Mouse (Mus musculus): ENCODE data around the gene Emc8. TPM values are rescaled to one million over a fixed set of nuclear protein-coding genes. Genes with fewer than 3 reads are reported as not detected.
A peak's percentile ranks its signal among the peaks of the same experiment; 100 is the strongest.

Gene Emc8
- polyA plus RNA-seq, 1 experiment: 109 TPM

GRCm38 (mm10) chr8:120666807-120667470 lies 1.4 kb downstream of the Emc8 start:
- H3K36me3 ChIP-seq (ENCODE audit: control insufficient read depth, insufficient read depth, low read length): peaks cover 22% of the 10 kb centered on the region
- H3K27ac ChIP-seq (ENCODE audit: insufficient read depth, low read depth, low read length): no peak overlapping the region
- peaks cover 10% of the 10 kb centered on the region for H3K4me1 ChIP-seq (ENCODE audit: control insufficient read depth, insufficient read depth, insufficient read length, low read length)
- 5% methylated on average over 17 of the region's 17 CpGs for WGBS
- H3K27me3 ChIP-seq (ENCODE audit: control insufficient read depth, insufficient read depth, low read length): no peaks in the 10 kb centered on the region
- TF ChIP-seq CTCF (IDR thresholded peaks at IDR 0.05; ENCODE audit: extremely low read depth, insufficient read length, insufficient replicate concordance, low read depth, low read length): no peak
- TF ChIP-seq POLR2A (IDR thresholded peaks at IDR 0.05; ENCODE audit: low read depth, low read length): no peak
- H3K4me3 ChIP-seq (ENCODE audit: low read depth, low read length): peak overlapping the region; percentile 91

DNA sequence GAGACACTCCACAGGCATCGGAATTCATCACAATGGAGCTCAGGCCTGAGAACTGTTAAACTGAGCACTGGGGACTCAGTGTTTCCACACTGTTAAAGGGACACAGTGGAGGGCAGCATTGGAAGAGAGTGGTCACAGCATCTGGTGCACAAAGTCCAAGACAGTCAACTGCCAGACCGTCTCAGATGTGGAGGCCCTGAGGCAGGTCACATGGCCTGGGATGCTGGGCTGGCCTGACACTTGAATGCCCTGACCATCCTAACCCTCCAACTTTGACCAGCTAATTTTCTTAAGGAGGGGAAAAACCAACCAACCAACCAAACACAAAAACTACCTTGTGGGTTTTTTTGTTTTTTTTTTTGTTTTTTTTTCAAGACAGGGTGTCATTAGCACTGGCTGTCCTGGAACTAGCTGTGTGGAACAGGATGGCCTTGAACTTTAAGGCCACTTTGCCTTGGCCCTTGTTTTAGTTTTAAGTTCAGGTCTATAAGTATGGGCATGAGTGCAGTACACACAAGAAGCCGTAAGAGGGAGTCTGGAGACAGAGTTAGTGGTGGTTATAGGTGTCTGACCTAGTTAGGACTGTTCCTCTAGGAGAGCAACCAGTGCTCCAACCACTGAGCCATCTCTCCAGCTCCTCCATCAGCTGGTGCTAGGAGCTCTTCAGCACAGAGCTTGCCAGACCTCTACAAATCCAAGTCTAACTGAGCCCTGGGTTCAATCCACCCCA lies 2.5 kb downstream of the Emc8 start:
- Histone ChIP-seq H3K27ac (ENCODE audit: insufficient read depth, low read depth, low read length) (no peak overlapping the region), H3K4me3 (ENCODE audit: low read depth, low read length) (no peak overlapping the region), H3K36me3 (ENCODE audit: control insufficient read depth, insufficient read depth, low read length) (peaks cover 12% of the 10 kb centered on the region), H3K27me3 (ENCODE audit: control insufficient read depth, insufficient read depth, low read length) (no peaks in the 10 kb centered on the region), H3K4me1 (ENCODE audit: control insufficient read depth, insufficient read depth, insufficient read length, low read length) (peaks cover 10% of the 10 kb centered on the region)
- TF ChIP-seq CTCF (IDR thresholded peaks at IDR 0.05; ENCODE audit: extremely low read depth, insufficient read length, insufficient replicate concordance, low read depth, low read length) (no peak), POLR2A (IDR thresholded peaks at IDR 0.05; ENCODE audit: low read depth, low read length) (no peak)
- 70% methylated on average over 3 of the region's 3 CpGs for WGBS

DNA sequence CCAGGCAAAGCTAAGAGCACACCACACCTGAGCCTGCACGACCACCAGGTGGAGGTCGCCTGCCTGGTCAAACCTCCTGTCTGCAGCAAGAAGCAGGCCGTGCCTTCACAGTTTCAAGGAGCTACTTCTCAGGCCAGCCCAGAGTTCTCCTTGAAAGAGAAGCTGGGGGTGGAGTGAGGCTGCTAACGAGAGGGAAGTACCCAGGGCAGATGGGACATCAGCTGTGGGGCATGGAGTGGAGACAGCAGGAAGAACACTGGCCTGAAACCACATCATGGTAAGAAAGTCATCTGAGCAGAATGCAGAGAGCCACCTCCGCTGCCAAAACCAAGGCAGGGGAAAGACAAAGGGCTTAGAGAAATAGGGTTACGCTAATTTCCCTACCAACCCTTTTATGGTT lies 3.8 kb downstream of the Emc8 start:
- Histone ChIP-seq H3K36me3 (ENCODE audit: control insufficient read depth, insufficient read depth, low read length) (no peaks in the 10 kb centered on the region), H3K27ac (ENCODE audit: insufficient read depth, low read depth, low read length) (no peak overlapping the region), H3K4me1 (ENCODE audit: control insufficient read depth, insufficient read depth, insufficient read length, low read length) (peaks cover 10% of the 10 kb centered on the region), H3K4me3 (ENCODE audit: low read depth, low read length) (no peak overlapping the region), H3K27me3 (ENCODE audit: control insufficient read depth, insufficient read depth, low read length) (no peaks in the 10 kb centered on the region)
- TF ChIP-seq POLR2A (IDR thresholded peaks at IDR 0.05; ENCODE audit: low read depth, low read length) (no peak), CTCF (IDR thresholded peaks at IDR 0.05; ENCODE audit: extremely low read depth, insufficient read length, insufficient replicate concordance, low read depth, low read length) (no peak)
- 80% methylated on average over 6 of the region's 6 CpGs for WGBS

- no peak for TF ChIP-seq CTCF (IDR thresholded peaks at IDR 0.05; ENCODE audit: extremely low read depth, insufficient read length, insufficient replicate concordance, low read depth, low read length)
- TF ChIP-seq POLR2A (IDR thresholded peaks at IDR 0.05; ENCODE audit: low read depth, low read length): no peak
- WGBS: 88% methylated on average over 8 of the region's 8 CpGs
- Histone ChIP-seq H3K27ac (ENCODE audit: insufficient read depth, low read depth, low read length) (no peak overlapping the region), H3K4me3 (ENCODE audit: low read depth, low read length) (no peak overlapping the region), H3K4me1 (ENCODE audit: control insufficient read depth, insufficient read depth, insufficient read length, low read length) (peaks cover 9% of the 10 kb centered on the region; the same call in 1 of the 2 replicates), H3K27me3 (ENCODE audit: control insufficient read depth, insufficient read depth, low read length) (no peaks in the 10 kb centered on the region), H3K36me3 (ENCODE audit: control insufficient read depth, insufficient read depth, low read length) (peaks cover 29% of the 10 kb centered on the region)
These were observed 11.0 kb downstream of the Emc8 start for GRCm38 (mm10) chr8:120657415-120657814.

DNA sequence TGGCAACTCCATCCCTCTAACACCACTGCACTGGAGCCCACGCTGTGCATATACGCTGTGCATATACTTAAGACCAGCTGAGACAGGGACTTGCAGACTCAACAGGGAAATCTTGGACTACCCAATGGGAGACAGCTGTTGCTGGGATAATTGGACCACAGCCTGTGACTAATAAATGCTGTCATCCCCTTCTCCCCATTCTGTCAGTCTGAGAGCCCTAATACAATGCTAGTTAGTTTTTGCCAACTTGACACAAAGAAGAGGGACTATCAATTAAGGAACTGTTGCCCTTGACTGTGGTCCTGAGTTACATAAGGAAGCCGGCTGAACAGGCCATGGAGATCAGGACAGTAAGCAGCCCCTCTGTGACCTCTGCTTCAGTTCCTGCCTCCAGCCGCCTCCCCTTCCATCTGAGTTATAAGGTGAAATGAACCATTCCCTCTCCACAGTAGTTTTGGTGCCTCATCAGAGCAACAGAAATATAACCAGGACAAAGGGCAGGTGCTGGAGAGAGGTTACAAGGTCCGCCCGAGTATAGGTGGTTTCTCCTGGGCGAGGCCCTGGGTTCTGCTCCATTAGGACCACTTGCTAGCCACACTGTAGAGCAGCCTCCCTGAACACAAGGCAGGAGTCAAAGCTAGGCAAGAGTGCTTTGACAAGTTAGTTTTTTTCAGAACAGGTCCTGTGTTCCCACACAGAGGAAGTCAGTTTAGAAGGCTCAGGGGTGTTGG lies 11.9 kb downstream of the Emc8 start:
- no peak overlapping the region for H3K4me3 ChIP-seq (ENCODE audit: low read depth, low read length)
- TF ChIP-seq CTCF (IDR thresholded peaks at IDR 0.05; ENCODE audit: extremely low read depth, insufficient read length, insufficient replicate concordance, low read depth, low read length) (no peak), POLR2A (IDR thresholded peaks at IDR 0.05; ENCODE audit: low read depth, low read length) (no peak)
- no peaks in the 10 kb centered on the region for H3K27me3 ChIP-seq (ENCODE audit: control insufficient read depth, insufficient read depth, low read length)
- H3K36me3 ChIP-seq (ENCODE audit: control insufficient read depth, insufficient read depth, low read length): peaks cover 29% of the 10 kb centered on the region
- peaks cover 9% of the 10 kb centered on the region; the same call in 1 of the 2 replicates for H3K4me1 ChIP-seq (ENCODE audit: control insufficient read depth, insufficient read depth, insufficient read length, low read length)
- no peak overlapping the region for H3K27ac ChIP-seq (ENCODE audit: insufficient read depth, low read depth, low read length)
- WGBS: 62% methylated on average over 7 of the region's 7 CpGs

DNA sequence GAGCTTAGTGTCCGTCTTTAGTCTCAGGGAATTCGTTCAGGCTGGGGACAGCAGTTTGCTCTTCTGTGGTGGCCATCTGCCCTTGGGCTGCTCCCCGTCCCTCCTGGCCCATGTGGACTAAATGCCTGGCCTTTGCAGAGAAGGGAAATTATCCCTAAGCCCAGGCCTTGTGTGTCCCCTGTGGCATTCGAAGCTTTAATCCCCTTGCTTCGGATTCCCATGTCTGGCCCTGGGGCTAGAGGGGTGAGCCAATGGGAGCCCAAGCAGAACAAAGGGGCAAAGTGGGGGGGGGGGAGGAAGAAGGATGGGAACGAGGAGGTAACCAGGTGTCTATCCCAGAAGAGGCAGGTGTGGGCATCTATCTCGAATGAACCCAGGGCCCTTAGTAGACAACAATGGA lies 20.8 kb downstream of the Emc8 start, which contains the start of gene 1190005I06Rik:
TSS of gene 1190005I06Rik (minus strand) at position 101 of the 400 bp plus-strand sequence.
- H3K4me1 ChIP-seq (ENCODE audit: control insufficient read depth, insufficient read depth, insufficient read length, low read length): no peaks in the 10 kb centered on the region
- H3K36me3 ChIP-seq (ENCODE audit: control insufficient read depth, insufficient read depth, low read length): no peaks in the 10 kb centered on the region
- no peaks in the 10 kb centered on the region for H3K27me3 ChIP-seq (ENCODE audit: control insufficient read depth, insufficient read depth, low read length)
- WGBS: 77% methylated on average over 7 of the region's 7 CpGs
- no peak within 1 kb of the TSS for H3K27ac ChIP-seq (ENCODE audit: insufficient read depth, low read depth, low read length)
- no peak within 1 kb of the TSS for H3K4me3 ChIP-seq (ENCODE audit: low read depth, low read length)
- no peak for TF ChIP-seq CTCF (IDR thresholded peaks at IDR 0.05; ENCODE audit: extremely low read depth, insufficient read length, insufficient replicate concordance, low read depth, low read length)
- TF ChIP-seq POLR2A (IDR thresholded peaks at IDR 0.05; ENCODE audit: low read depth, low read length): no peak

DNA sequence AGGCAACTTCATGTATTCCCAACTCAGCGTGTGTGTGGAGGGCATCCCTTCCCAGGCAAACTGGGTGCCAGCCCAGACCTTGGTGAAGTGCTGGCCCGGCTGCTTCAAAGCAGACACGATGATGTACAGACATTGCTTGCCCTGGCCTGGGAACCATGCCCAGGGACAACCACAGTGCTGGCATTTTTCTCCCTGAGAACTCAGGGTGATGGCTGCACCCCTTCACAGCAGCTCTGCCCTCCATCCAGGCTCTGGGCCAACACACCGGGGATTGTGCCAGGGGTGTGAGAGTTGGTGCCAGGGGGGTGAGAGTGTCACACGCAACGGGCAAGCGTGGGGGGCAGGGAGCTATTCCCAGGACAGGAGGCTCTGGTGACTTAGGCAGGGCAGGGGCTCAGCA lies 23.7 kb downstream of the Emc8 start:
- 44% methylated on average over 7 of the region's 7 CpGs for whole genome bisulfite sequencing
- H3K27ac ChIP-seq (ENCODE audit: insufficient read depth, low read depth, low read length): no peak overlapping the region
- no peak for TF ChIP-seq POLR2A (IDR thresholded peaks at IDR 0.05; ENCODE audit: low read depth, low read length)
- TF ChIP-seq CTCF (IDR thresholded peaks at IDR 0.05; ENCODE audit: extremely low read depth, insufficient read length, insufficient replicate concordance, low read depth, low read length): no peak
- no peak overlapping the region for H3K4me3 ChIP-seq (ENCODE audit: low read depth, low read length)
- H3K36me3 ChIP-seq (ENCODE audit: control insufficient read depth, insufficient read depth, low read length): no peaks in the 10 kb centered on the region
- no peaks in the 10 kb centered on the region for H3K27me3 ChIP-seq (ENCODE audit: control insufficient read depth, insufficient read depth, low read length)
- H3K4me1 ChIP-seq (ENCODE audit: control insufficient read depth, insufficient read depth, insufficient read length, low read length): no peaks in the 10 kb centered on the region

Measured in small intestine, adult 2 months (tissue).